Mouse (Mus musculus) neutrophil, adult 5-6 weeks (primary cell): ENCODE results near the gene Atp1a1. TPM values are rescaled to one million over a fixed set of nuclear protein-coding genes. Genes with fewer than 3 reads are reported as not detected.

Experiments
- ATAC-seq: fragments of 151-379, 151-347 bp; 2 replicates; pipeline ENCODE4 v1.8.0; 2017; ENCODE audit warnings: mild to moderate bottlenecking, moderate TSS enrichment; ENCODE audit not compliant: insufficient number of reproducible peaks, poor library complexity, low FRiP score, severe bottlenecking; ENCODE audit errors: extremely low read depth
- total RNA-seq: library from RNA; stranded (forward); fragments of 200-1000 nt; gene quantifications from 2 replicates; pipeline ENCODE4 v1.2.3, GENCODE M21; 2017

Gene Atp1a1
- total RNA-seq, 1 experiment from 2014 or later = 72.3 TPM

GRCm38 (mm10) chr3:101617007-101617406 is 12.5 kb upstream of the Atp1a1 start:
- ATAC-seq = no peak

- ATAC-seq = no peak
These were observed 11.4 kb upstream of the Atp1a1 start for GRCm38 (mm10) chr3:101615856-101616255.

GRCm38 (mm10) chr3:101611813-101612491 is 7.5 kb upstream of the Atp1a1 start:
- ATAC-seq = no peak

- no peak for ATAC-seq
These were observed 6.7 kb upstream of the Atp1a1 start for GRCm38 (mm10) chr3:101611012-101611812.

- ATAC-seq = no peak
These were observed 4.8 kb upstream of the Atp1a1 start for GRCm38 (mm10) chr3:101609302-101609701.

- no peak for ATAC-seq
These were observed 2.5 kb upstream of the Atp1a1 start for GRCm38 (mm10) chr3:101606861-101607455.

GRCm38 (mm10) chr3:101605721-101606120 is 1.2 kb upstream of the Atp1a1 start:
- ATAC-seq = no peak

GRCm38 (mm10) chr3:101605291-101605690 is 807 bp upstream of the Atp1a1 start:
- ATAC-seq = no peak

GRCm38 (mm10) chr3:101603661-101604549 is 579 bp downstream of the Atp1a1 start:
- peak; percentile 48 for ATAC-seq

- ATAC-seq = no peak
These were observed 1.3 kb downstream of the Atp1a1 start for GRCm38 (mm10) chr3:101603194-101603593.

- no peak for ATAC-seq
These were observed 1.9 kb downstream of the Atp1a1 start for GRCm38 (mm10) chr3:101602511-101603055.

- ATAC-seq = no peak
These were observed 2.8 kb downstream of the Atp1a1 start for GRCm38 (mm10) chr3:101601687-101602086.

- ATAC-seq = no peak
These were observed 3.4 kb downstream of the Atp1a1 start for GRCm38 (mm10) chr3:101601003-101601525.

GRCm38 (mm10) chr3:101599920-101600741 is 4.4 kb downstream of the Atp1a1 start:
- no peak for ATAC-seq

- no peak for ATAC-seq
These were observed 5.1 kb downstream of the Atp1a1 start for GRCm38 (mm10) chr3:101599191-101599919.

GRCm38 (mm10) chr3:101598231-101598905 is 6.1 kb downstream of the Atp1a1 start:
- ATAC-seq = no peak
